ENCODE assay signal across 7 mouse cellular contexts in genomic region chr17:13744824-13745223, GRCm38 (mm10). TPM values are rescaled to one million over a fixed set of nuclear protein-coding genes. Genes with fewer than 3 reads are reported as not detected.
DNase-seq lines count a peak whose midpoint lies in the region; ATAC-seq and TF ChIP-seq lines count a peak whose summit lies in the region.

No protein-coding gene starts in this region.

- peak; percentile 67 for DNase-seq in midbrain, embryonic 14.5 days
- DNase-seq in midbrain, embryonic 11.5 days (ENCODE audit: low spot score, missing footprints), result no peak
- peak; percentile 89 for DNase-seq in cerebellum, postnatal 10 days
- no peak for DNase-seq in liver, postnatal 0 days
- DNase-seq in c-Kit-positive CD71-positive TER-119-positive erythroid progenitor cells, embryonic 14.5 days (ENCODE audit: low spot score), result no peak

- H3K9ac ChIP-seq in midbrain, embryonic 14.5 days (replicated peaks; ENCODE audit: low read length), result no peak overlapping the region; the same call in 1 of the 2 replicates
- H3K9ac ChIP-seq in midbrain, embryonic 11.5 days (ENCODE audit: low read length), result no peak overlapping the region
- H3K9ac ChIP-seq in hindbrain, embryonic 13.5 days, result no peak overlapping the region
- H3K9ac ChIP-seq in liver, postnatal 0 days (replicated peaks), result no peak overlapping the region
- no peak overlapping the region for H3K9ac ChIP-seq in midbrain, embryonic 15.5 days

- ATAC-seq in midbrain, embryonic 14.5 days (ENCODE audit: low FRiP score, low TSS enrichment), result no peak
- no peak for ATAC-seq in midbrain, embryonic 11.5 days (ENCODE audit: low FRiP score)
- 0 out of 2 replicates have a peak, but pooled peaks have one; percentile 34 for ATAC-seq in hindbrain, embryonic 13.5 days (ENCODE audit: low FRiP score)
- ATAC-seq in liver, postnatal 0 days, result peak; percentile 40
- ATAC-seq in midbrain, embryonic 15.5 days (replicated peaks), result no peak

- no peaks in the 10 kb centered on the region for H3K27me3 ChIP-seq in midbrain, embryonic 14.5 days (ENCODE audit: control insufficient read depth, insufficient read depth, low read length)
- no peaks in the 10 kb centered on the region for H3K27me3 ChIP-seq in midbrain, embryonic 11.5 days (ENCODE audit: control insufficient read depth, insufficient read depth, low read length)
- no peaks in the 10 kb centered on the region for H3K27me3 ChIP-seq in hindbrain, embryonic 13.5 days
- H3K27me3 ChIP-seq in liver, postnatal 0 days (ENCODE audit: insufficient read depth, low read length), result no peaks in the 10 kb centered on the region
- no peaks in the 10 kb centered on the region for H3K27me3 ChIP-seq in midbrain, embryonic 15.5 days (replicated peaks)

- no peak for TF ChIP-seq CTCF in liver, postnatal 0 days (IDR thresholded peaks at IDR 0.05; ENCODE audit: low read depth)

- H3K36me3 ChIP-seq in midbrain, embryonic 14.5 days (ENCODE audit: control insufficient read depth, insufficient read depth, low read length), result no peaks in the 10 kb centered on the region
- no peaks in the 10 kb centered on the region for H3K36me3 ChIP-seq in midbrain, embryonic 11.5 days (ENCODE audit: control insufficient read depth, insufficient read depth, low read length)
- no peaks in the 10 kb centered on the region for H3K36me3 ChIP-seq in hindbrain, embryonic 13.5 days
- H3K36me3 ChIP-seq in liver, postnatal 0 days (replicated peaks; ENCODE audit: insufficient read depth, low read length), result no peaks in the 10 kb centered on the region
- H3K36me3 ChIP-seq in midbrain, embryonic 15.5 days (replicated peaks), result no peaks in the 10 kb centered on the region

- no peak overlapping the region for H3K4me3 ChIP-seq in midbrain, embryonic 14.5 days (replicated peaks; ENCODE audit: low read depth, low read length)
- H3K4me3 ChIP-seq in midbrain, embryonic 11.5 days (ENCODE audit: low read depth, low read length), result no peak overlapping the region
- no peak overlapping the region for H3K4me3 ChIP-seq in hindbrain, embryonic 13.5 days
- H3K4me3 ChIP-seq in liver, postnatal 0 days (ENCODE audit: low read depth, low read length), result no peak overlapping the region
- no peak overlapping the region for H3K4me3 ChIP-seq in midbrain, embryonic 15.5 days

- TF ChIP-seq EP300 in liver, postnatal 0 days (IDR thresholded peaks at IDR 0.05; ENCODE audit: low read depth), result no peak

- WGBS in midbrain, embryonic 14.5 days, result 64% methylated on average over 4 of the region's 4 CpGs
- 82% methylated on average over 4 of the region's 4 CpGs for WGBS in midbrain, embryonic 11.5 days
- 57% methylated on average over 4 of the region's 4 CpGs for WGBS in hindbrain, embryonic 13.5 days
- WGBS in liver, postnatal 0 days (ENCODE audit: insufficient replicate concordance), result 58% methylated on average over 4 of the region's 4 CpGs
- WGBS in midbrain, embryonic 15.5 days, result 51% methylated on average over 4 of the region's 4 CpGs

- H3K9me3 ChIP-seq in midbrain, embryonic 14.5 days (ENCODE audit: control insufficient read depth, low read length), result no peaks in the 10 kb centered on the region
- H3K9me3 ChIP-seq in midbrain, embryonic 11.5 days (ENCODE audit: control insufficient read depth, low read length), result no peaks in the 10 kb centered on the region
- H3K9me3 ChIP-seq in hindbrain, embryonic 13.5 days, result no peaks in the 10 kb centered on the region
- H3K9me3 ChIP-seq in liver, postnatal 0 days (ENCODE audit: low read length), result no peaks in the 10 kb centered on the region
- no peaks in the 10 kb centered on the region for H3K9me3 ChIP-seq in midbrain, embryonic 15.5 days

- H3K4me2 ChIP-seq in midbrain, embryonic 14.5 days (ENCODE audit: low read length), result no peak overlapping the region
- H3K4me2 ChIP-seq in midbrain, embryonic 11.5 days, result no peak overlapping the region
- H3K4me2 ChIP-seq in hindbrain, embryonic 13.5 days, result no peak overlapping the region
- H3K4me2 ChIP-seq in liver, postnatal 0 days (ENCODE audit: low read depth, low read length), result no peak overlapping the region
- H3K4me2 ChIP-seq in midbrain, embryonic 15.5 days, result no peak overlapping the region

- H3K27ac ChIP-seq in midbrain, embryonic 14.5 days (replicated peaks; ENCODE audit: low read depth, low read length), result 0 out of 2 replicates have a peak overlapping the region, but pooled peaks have one; percentile 22
- H3K27ac ChIP-seq in midbrain, embryonic 11.5 days (ENCODE audit: low read depth, low read length), result no peak overlapping the region
- no peak overlapping the region for H3K27ac ChIP-seq in hindbrain, embryonic 13.5 days
- H3K27ac ChIP-seq in liver, postnatal 0 days (ENCODE audit: low read depth), result no peak overlapping the region
- H3K27ac ChIP-seq in midbrain, embryonic 15.5 days, result no peak overlapping the region

- H3K4me1 ChIP-seq in midbrain, embryonic 14.5 days (ENCODE audit: control insufficient read depth, insufficient read depth, low read length), result 0 out of 2 replicates have a peak, but pooled peaks cover 7% of the 10 kb centered on the region
- H3K4me1 ChIP-seq in midbrain, embryonic 11.5 days (ENCODE audit: control insufficient read depth, insufficient read depth, low read length), result 0 out of 2 replicates have a peak, but pooled peaks cover 2% of the 10 kb centered on the region
- peaks cover 25% of the 10 kb centered on the region for H3K4me1 ChIP-seq in hindbrain, embryonic 13.5 days (replicated peaks)
- H3K4me1 ChIP-seq in liver, postnatal 0 days (ENCODE audit: insufficient read depth), result peaks cover 3% of the 10 kb centered on the region
- peaks cover 27% of the 10 kb centered on the region for H3K4me1 ChIP-seq in midbrain, embryonic 15.5 days

RNA-seq across cellular contexts. Expression of gene Afdn, which starts 15.5 kb away (rescaled TPM):
- polyA plus RNA-seq in midbrain, embryonic 14.5 days (2014; fragmentation: Nextera tagmentation; extraction: Ambion mirVana), result 171 and 190 TPM in 2 replicates
- polyA plus RNA-seq in midbrain, embryonic 11.5 days (2014; fragmentation: Nextera tagmentation; extraction: Ambion mirVana), result 117 and 123 TPM in 2 replicates
- 124 and 136 TPM in 2 replicates for polyA plus RNA-seq in hindbrain, embryonic 13.5 days (2015; fragmentation: Nextera tagmentation; extraction: Ambion mirVana)
- 20.6 and 25.0 TPM in 2 replicates for polyA plus RNA-seq in liver, postnatal 0 days (2015; fragmentation: Nextera tagmentation; extraction: Ambion mirVana)
- 146 and 164 TPM in 2 replicates for polyA plus RNA-seq in midbrain, embryonic 15.5 days (2015; fragmentation: Nextera tagmentation; extraction: Ambion mirVana)

RNA-seq across cellular contexts. Expression of gene Tcte2, which starts 16.8 kb away (rescaled TPM):
- polyA plus RNA-seq in midbrain, embryonic 14.5 days (2014; fragmentation: Nextera tagmentation; extraction: Ambion mirVana), result 23.0 and 31.0 TPM in 2 replicates
- polyA plus RNA-seq in midbrain, embryonic 11.5 days (2014; fragmentation: Nextera tagmentation; extraction: Ambion mirVana), result 5.6 and 5.8 TPM in 2 replicates
- polyA plus RNA-seq in hindbrain, embryonic 13.5 days (2015; fragmentation: Nextera tagmentation; extraction: Ambion mirVana), result 19.3 and 20.8 TPM in 2 replicates
- polyA plus RNA-seq in liver, postnatal 0 days (2015; fragmentation: Nextera tagmentation; extraction: Ambion mirVana), result 0.42 and 0.45 TPM in 2 replicates
- 18.4 and 22.8 TPM in 2 replicates for polyA plus RNA-seq in midbrain, embryonic 15.5 days (2015; fragmentation: Nextera tagmentation; extraction: Ambion mirVana)

Comparison
In these comparisons a context has a peak if more than half of its experiments do, and no peak if none do; other contexts are left out.
1. DNase-seq: peak in midbrain, embryonic 14.5 days (single experiment) and cerebellum, postnatal 10 days (2 of 2); none in midbrain, embryonic 11.5 days (single experiment), liver, postnatal 0 days (single experiment) and c-Kit-positive CD71-positive TER-119-positive erythroid progenitor cells, embryonic 14.5 days (single experiment).
2. ATAC-seq: peak in hindbrain, embryonic 13.5 days (single experiment) and liver, postnatal 0 days (single experiment); none in midbrain, embryonic 14.5 days (single experiment), midbrain, embryonic 11.5 days (single experiment) and midbrain, embryonic 15.5 days (single experiment).